Mouse (Mus musculus): ENCODE results near the gene Oxct2b. TPM values are rescaled to one million over a fixed set of nuclear protein-coding genes. Genes with fewer than 3 reads are reported as not detected.
A peak's percentile ranks its signal among the peaks of the same experiment; 100 is the strongest.

Gene Oxct2b
- 3.0 TPM in 1 of 2 replicates, not detected in the other for polyA plus RNA-seq (2012; ENCODE audit: insufficient read depth, low replicate concordance)

DNA sequence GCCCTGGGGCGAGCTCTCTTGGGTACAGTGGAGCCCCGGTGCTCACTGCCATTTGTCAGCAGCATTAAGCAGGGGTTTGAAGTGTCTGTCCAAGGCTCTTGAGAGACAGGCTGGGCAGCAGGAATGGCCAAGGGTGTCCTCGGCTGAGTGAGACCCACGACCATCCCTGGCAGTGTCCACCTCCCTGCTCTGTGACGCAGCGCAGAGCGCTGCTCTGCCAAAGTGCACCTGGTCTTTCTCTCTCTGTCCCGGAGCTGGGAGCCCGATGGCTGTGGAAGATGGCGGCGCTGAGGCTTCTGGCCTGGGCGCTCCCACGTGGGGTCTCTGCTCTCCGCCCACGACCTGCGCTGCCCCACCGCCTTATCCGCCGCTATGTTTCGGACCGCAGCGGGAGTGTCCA lies at the start of gene Oxct2b:
TSS of gene Oxct2b (plus strand) at position 256 of the 400 bp plus-strand sequence.
- Histone ChIP-seq H3K9me3 (peaks cover 17% of the 10 kb centered on the region), H3K4me1 (peaks cover 19% of the 10 kb centered on the region), H3K27me3 (replicated peaks) (peaks cover 41% of the 10 kb centered on the region), H3K4me3 (replicated peaks) (peak within 1 kb of the TSS; percentile 42), H3K36me3 (replicated peaks; ENCODE audit: low read length) (no peaks in the 10 kb centered on the region)
- TF ChIP-seq GATA1 (IDR thresholded peaks at IDR 0.05; ENCODE audit: borderline replicate concordance, low read length) (no peak), FLI1 (IDR thresholded peaks at IDR 0.05; ENCODE audit: low read length) (no peak)

DNA sequence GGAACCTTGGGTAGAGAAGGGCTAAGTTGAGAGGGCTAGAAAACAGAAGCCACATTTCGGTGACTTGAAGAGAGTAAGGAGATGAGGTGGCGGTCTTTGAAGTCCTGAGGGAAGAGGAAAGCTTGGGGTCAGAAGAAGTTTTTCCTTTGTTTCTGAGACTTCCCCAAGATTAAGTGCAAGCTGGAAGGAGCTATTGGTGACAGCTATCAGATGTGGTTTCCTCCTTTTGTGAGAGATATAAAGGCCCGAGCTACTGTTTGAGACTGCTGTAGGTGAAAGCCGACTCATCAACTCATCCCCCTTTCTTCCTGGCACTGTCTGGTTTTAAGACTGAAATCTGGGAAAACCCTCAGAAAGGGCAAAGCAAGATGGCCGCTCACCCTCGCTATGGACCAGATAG lies 47.4 kb upstream of the Oxct2b start:
- H3K9me3 ChIP-seq, result peaks cover 3% of the 10 kb centered on the region; the same call in 1 of the 2 replicates
- TF ChIP-seq GATA1 (IDR thresholded peaks at IDR 0.05; ENCODE audit: borderline replicate concordance, low read length) (no peak), FLI1 (IDR thresholded peaks at IDR 0.05; ENCODE audit: low read length) (no peak)
- peaks cover 46% of the 10 kb centered on the region for H3K27me3 ChIP-seq (replicated peaks)
- peaks cover 24% of the 10 kb centered on the region for H3K4me1 ChIP-seq
- H3K4me3 ChIP-seq (replicated peaks), result no peak overlapping the region
- no peaks in the 10 kb centered on the region for H3K36me3 ChIP-seq (replicated peaks; ENCODE audit: low read length)

DNA sequence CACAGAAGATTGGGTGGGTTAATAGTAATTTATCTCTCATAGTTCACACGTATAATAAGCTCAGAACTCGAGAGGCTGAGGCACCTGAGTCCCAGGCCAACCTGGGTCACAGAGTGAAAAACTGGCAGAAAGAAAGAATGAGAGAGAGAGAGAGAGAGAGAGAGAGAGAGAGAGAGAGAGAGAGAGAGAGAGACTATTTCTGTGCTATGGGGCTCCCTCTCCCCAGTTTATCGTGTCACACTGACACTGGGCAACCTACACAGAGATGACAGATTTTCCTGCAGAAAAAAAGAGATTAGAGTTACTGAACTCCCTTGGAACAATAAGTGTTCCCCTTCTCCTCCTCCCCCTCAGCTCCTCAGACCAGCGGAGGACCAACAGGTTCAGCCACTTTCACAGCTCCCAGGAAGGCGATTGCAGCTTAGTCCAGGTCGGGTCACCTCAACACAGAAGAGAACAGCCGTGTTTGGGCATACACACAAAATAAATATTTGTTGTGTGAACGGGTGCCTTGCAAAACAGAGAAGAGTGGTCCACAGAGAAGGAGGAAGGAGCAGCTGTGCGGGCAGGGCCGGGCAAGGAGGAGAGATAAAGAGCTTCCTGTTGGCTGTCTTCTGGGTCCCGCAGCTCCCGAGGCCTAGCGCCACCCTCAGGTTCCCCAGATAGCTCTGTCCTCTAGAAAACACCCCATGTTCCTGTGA lies 44.6 kb upstream of the Oxct2b start:
- peaks cover 52% of the 10 kb centered on the region for H3K27me3 ChIP-seq (replicated peaks)
- peak overlapping the region; percentile 86 for H3K4me3 ChIP-seq (replicated peaks)
- peaks cover 3% of the 10 kb centered on the region; the same call in 1 of the 2 replicates for H3K9me3 ChIP-seq

DNA sequence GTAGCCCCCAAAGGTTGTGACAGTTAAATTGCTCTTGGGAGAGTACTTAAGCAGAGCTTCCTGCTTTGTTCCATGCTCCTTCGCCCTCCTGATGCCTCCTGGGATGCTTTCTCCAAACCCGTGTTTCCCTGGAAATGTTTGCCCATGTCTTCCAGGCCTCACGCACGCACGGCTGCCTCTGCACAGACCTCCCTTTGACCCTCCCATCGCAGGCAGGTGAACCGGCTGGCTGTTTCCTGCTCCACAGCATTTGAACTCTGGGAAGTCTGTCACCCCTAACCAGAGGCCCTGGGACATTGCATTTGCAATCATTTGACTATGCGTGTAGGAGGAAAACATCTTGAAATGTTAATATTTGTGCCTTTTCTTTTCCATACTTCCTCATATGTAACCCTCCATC lies 39.1 kb upstream of the Oxct2b start:
- Histone ChIP-seq H3K9me3 (peaks cover 2% of the 10 kb centered on the region; the same call in 1 of the 2 replicates), H3K4me1 (no peaks in the 10 kb centered on the region), H3K4me3 (replicated peaks) (no peak overlapping the region), H3K36me3 (replicated peaks; ENCODE audit: low read length) (no peaks in the 10 kb centered on the region), H3K27me3 (replicated peaks) (peaks cover 65% of the 10 kb centered on the region)
- TF ChIP-seq GATA1 (IDR thresholded peaks at IDR 0.05; ENCODE audit: borderline replicate concordance, low read length) (no peak), FLI1 (IDR thresholded peaks at IDR 0.05; ENCODE audit: low read length) (no peak)

More for the DNA sequence above, 44.6 kb upstream of the Oxct2b start:
- TF ChIP-seq GATA1 (IDR thresholded peaks at IDR 0.05; ENCODE audit: borderline replicate concordance, low read length) (no peak), FLI1 (IDR thresholded peaks at IDR 0.05; ENCODE audit: low read length) (no peak)
- Histone ChIP-seq H3K36me3 (replicated peaks; ENCODE audit: low read length) (no peaks in the 10 kb centered on the region), H3K4me1 (peaks cover 24% of the 10 kb centered on the region)

DNA sequence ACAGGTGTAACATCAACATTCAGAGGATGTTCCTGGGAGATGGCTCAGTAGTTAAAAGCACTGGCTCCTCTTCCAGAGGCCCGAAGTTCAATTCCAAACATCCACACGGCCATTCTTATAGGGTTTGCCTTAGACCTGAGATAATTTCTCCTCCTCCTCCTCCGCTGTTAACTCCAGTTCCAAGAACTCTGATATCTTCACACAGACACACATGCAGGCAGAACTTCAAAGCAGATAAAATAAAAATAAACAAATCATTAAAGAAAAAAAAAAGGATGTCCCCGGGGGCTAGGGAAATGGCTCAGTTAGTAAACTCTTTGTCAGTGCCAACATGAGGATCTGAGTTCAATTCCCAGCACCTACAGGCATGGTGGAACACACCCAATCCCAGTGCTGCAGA lies 37.8 kb upstream of the Oxct2b start:
- peaks cover 73% of the 10 kb centered on the region for H3K27me3 ChIP-seq (replicated peaks)
- peaks cover 5% of the 10 kb centered on the region; the same call in 1 of the 2 replicates for H3K4me1 ChIP-seq
- TF ChIP-seq FLI1 (IDR thresholded peaks at IDR 0.05; ENCODE audit: low read length) (no peak), GATA1 (IDR thresholded peaks at IDR 0.05; ENCODE audit: borderline replicate concordance, low read length) (no peak)
- H3K36me3 ChIP-seq (replicated peaks; ENCODE audit: low read length), result no peaks in the 10 kb centered on the region
- no peak overlapping the region for H3K4me3 ChIP-seq (replicated peaks)
- peaks cover 2% of the 10 kb centered on the region; the same call in 1 of the 2 replicates for H3K9me3 ChIP-seq

DNA sequence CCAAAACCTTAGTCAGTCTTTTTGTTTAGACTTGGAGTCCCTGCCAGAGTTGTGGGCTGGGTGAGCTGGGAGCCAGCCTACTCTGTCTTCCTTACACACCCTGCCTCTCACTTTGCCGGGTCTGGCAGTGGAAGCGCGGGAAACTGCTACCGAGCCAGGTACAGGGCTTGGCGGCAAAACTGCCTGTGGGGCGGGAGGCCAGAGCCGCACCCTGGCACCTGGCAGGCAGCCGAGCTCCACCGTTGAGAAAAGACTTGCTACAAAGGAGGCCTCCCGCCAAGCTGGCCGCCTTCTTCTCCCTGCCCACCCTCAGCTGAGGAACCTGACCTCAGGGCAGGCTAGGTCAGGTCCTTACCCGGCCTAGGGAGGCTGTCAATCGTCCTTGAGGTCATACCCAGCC lies 35.3 kb upstream of the Oxct2b start:
- Histone ChIP-seq H3K4me1 (peaks cover 5% of the 10 kb centered on the region; the same call in 1 of the 2 replicates), H3K9me3 (peaks cover 8% of the 10 kb centered on the region), H3K27me3 (replicated peaks) (peaks cover 52% of the 10 kb centered on the region), H3K36me3 (replicated peaks; ENCODE audit: low read length) (no peaks in the 10 kb centered on the region), H3K4me3 (replicated peaks) (no peak overlapping the region)
- TF ChIP-seq GATA1 (IDR thresholded peaks at IDR 0.05; ENCODE audit: borderline replicate concordance, low read length) (no peak), FLI1 (IDR thresholded peaks at IDR 0.05; ENCODE audit: low read length) (no peak)

DNA sequence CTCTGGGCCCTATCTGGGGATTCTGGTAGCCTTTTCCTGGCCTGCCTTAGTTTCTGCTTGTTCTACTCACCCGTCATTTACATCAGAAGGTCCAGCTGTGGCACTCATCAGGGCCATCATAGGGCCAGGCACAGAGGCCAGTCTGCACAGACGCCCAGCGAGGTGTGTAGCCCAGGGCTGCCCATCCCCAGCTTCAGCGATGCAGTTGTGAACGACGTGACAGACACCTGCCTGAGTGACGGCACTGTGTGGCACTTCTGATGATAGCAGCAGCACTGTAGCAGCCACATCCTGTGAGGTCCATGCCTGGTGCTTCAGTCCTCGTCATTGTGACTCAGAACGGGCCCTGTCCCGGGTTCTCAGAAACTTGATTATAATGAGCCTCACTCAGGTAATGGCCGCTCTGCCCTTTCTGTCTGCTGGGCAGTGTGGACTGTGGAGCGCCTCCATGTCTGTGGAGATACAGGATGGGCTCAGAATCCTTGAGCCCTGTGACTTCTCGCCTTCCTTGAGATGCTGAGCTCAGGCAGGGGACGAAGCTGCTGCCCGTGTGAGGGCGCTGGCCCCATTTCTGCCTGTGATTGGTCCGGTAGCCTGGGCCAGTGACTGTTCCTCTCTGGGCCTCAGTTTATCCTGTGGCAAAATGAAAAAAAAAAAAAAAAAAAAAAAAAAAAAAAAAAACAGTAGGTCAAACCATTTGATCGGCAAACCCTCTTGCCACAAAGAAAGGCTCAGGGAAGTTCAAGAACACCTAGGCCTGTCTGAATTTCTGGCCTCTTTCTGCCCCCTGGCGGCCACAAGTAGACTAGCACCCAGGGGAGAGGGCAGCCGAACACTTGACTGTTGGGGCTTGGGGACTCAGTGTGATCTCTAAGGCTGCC lies 33.5 kb upstream of the Oxct2b start:
- TF ChIP-seq GATA1 (IDR thresholded peaks at IDR 0.05; ENCODE audit: borderline replicate concordance, low read length) (no peak), FLI1 (IDR thresholded peaks at IDR 0.05; ENCODE audit: low read length) (no peak)
- H3K36me3 ChIP-seq (replicated peaks; ENCODE audit: low read length), result no peaks in the 10 kb centered on the region
- peaks cover 5% of the 10 kb centered on the region; the same call in 1 of the 2 replicates for H3K4me1 ChIP-seq
- no peak overlapping the region for H3K4me3 ChIP-seq (replicated peaks)
- peaks cover 12% of the 10 kb centered on the region for H3K9me3 ChIP-seq
- H3K27me3 ChIP-seq (replicated peaks), result peaks cover 45% of the 10 kb centered on the region

DNA sequence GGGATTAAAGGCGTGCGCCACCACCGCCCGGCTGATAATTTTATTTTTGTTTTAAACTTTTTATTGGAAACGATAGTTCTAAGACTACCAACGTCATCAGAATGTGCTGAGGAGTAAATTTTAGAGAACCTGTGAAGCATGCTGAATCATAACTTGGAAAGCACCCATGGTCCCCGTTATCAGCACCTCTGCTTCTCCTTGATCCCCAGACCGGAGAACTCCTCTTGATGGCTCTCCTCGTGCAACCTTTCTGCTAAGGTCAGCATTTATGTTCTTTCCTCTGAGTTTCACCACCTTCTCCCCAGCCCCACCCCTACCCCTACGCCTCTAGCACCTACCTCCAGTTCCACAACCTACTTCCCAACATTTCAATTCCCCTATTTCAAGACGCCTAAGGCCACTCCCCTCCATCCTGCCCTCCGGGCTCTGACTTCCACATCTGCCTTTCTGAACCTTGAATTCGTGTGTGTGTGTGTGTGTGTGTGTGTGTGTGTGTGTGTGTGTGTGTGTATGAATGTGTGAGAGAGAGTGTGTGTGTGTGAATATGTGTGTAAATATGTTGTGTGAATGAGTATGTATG lies 32.7 kb upstream of the Oxct2b start:
- H3K9me3 ChIP-seq, result peaks cover 12% of the 10 kb centered on the region
- TF ChIP-seq FLI1 (IDR thresholded peaks at IDR 0.05; ENCODE audit: low read length), result no peak
- no peak for TF ChIP-seq GATA1 (IDR thresholded peaks at IDR 0.05; ENCODE audit: borderline replicate concordance, low read length)
- H3K4me3 ChIP-seq (replicated peaks), result no peak overlapping the region

DNA sequence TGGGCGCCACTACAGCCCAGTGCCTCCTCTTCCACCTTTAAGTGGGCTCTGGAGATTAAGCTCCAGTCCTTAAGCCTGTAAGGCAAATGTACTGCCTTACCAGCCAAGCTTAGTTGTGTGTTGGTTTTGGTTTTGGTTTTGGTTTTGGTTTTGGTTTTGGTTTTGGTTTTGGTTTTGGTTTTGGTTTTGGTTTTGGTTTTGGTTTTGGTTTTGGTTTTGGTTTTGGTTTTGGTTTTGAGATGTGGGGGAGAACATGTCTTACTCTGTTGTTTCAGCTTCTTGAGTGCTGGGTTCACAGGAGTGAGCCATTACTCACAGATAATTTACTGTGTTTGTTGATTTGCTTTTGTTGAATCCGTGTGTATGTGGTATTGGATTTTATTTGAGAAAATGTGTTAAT lies 30.8 kb upstream of the Oxct2b start:
- Histone ChIP-seq H3K27me3 (replicated peaks) (peaks cover 34% of the 10 kb centered on the region), H3K4me3 (replicated peaks) (no peak overlapping the region), H3K36me3 (replicated peaks; ENCODE audit: low read length) (no peaks in the 10 kb centered on the region), H3K9me3 (peaks cover 12% of the 10 kb centered on the region), H3K4me1 (peaks cover 5% of the 10 kb centered on the region; the same call in 1 of the 2 replicates)
- TF ChIP-seq FLI1 (IDR thresholded peaks at IDR 0.05; ENCODE audit: low read length) (no peak), GATA1 (IDR thresholded peaks at IDR 0.05; ENCODE audit: borderline replicate concordance, low read length) (no peak)

More for the DNA sequence above, 32.7 kb upstream of the Oxct2b start:
- H3K36me3 ChIP-seq (replicated peaks; ENCODE audit: low read length), result no peaks in the 10 kb centered on the region
- H3K4me1 ChIP-seq, result peaks cover 5% of the 10 kb centered on the region; the same call in 1 of the 2 replicates
- H3K27me3 ChIP-seq (replicated peaks), result peaks cover 43% of the 10 kb centered on the region

Measured in megakaryocyte, embryonic 14.5 days (primary cell).